Mouse (Mus musculus) midbrain, embryonic 14.5 days (tissue): ENCODE measurements around the gene Ncam1. TPM values are rescaled to one million over a fixed set of nuclear protein-coding genes. Genes with fewer than 3 reads are reported as not detected.

Experiments used
- ATAC-seq: fragments of 200-750 bp; cut with Nextera tagmentation; 2 replicates; pipeline ENCODE4 v1.8.0; 2017; ENCODE audit warnings: moderate number of reproducible peaks, moderate library complexity; ENCODE audit not compliant: low FRiP score, low TSS enrichment
- DNase-seq: peaks from one replicate; pipeline ENCODE4 v3.0.0-alpha.2; 2015
- H3K27ac ChIP-seq: fragments of 300-500 bp; sonication (generic); replicated peaks from 2 replicates; pipeline ENCODE4 v1.5.1; 2014; ENCODE audit warnings: mild to moderate bottlenecking, low read depth, low read length, moderate library complexity
- H3K27me3 ChIP-seq: fragments of 300-500 bp; sonication (generic); 2 replicates; pipeline ENCODE4 v1.6.1; 2014; ENCODE audit warnings: low read length, control low read depth, mixed read lengths; ENCODE audit not compliant: control insufficient read depth, insufficient read depth
- H3K36me3 ChIP-seq: fragments of 300-500 bp; sonication (generic); 2 replicates; pipeline ENCODE4 v1.6.1; 2014; ENCODE audit warnings: low read length, control low read depth; ENCODE audit not compliant: control insufficient read depth, insufficient read depth
- H3K4me1 ChIP-seq: fragments of 300-500 bp; sonication (generic); 2 replicates; pipeline ENCODE4 v1.6.1; 2014; ENCODE audit warnings: mild to moderate bottlenecking, antibody characterized with exemption, low read length, control low read depth; ENCODE audit not compliant: control insufficient read depth, insufficient read depth
- H3K4me2 ChIP-seq: fragments of 300-500 bp; sonication (generic); 2 replicates; pipeline ENCODE4 v1.6.1; 2014; ENCODE audit warnings: mild to moderate bottlenecking, low read length, moderate library complexity
- H3K4me3 ChIP-seq: fragments of 300-500 bp; sonication (generic); replicated peaks from 2 replicates; pipeline ENCODE4 v1.5.1; 2014; ENCODE audit warnings: low read depth, low read length
- H3K9ac ChIP-seq: fragments of 300-500 bp; sonication (generic); replicated peaks from 2 replicates; pipeline ENCODE4 v1.6.1; 2014; ENCODE audit warnings: mild to moderate bottlenecking, low read length, moderate library complexity
- H3K9me3 ChIP-seq: fragments of 300-500 bp; sonication (generic); 2 replicates; pipeline ENCODE4 v1.6.1; 2016; ENCODE audit warnings: low read length, control low read depth, mixed read lengths; ENCODE audit not compliant: control insufficient read depth
- WGBS: fragments of 180-500 bp; shearing (Covaris S2); extraction: QIAGEN DNeasy Blood & Tissue Kit; methylation state at CpG from one replicate; pipeline ENCODE4 v1.1.7; 2014; 5-methylcytosine and 5-hydroxymethylcytosine counted together
- polyA plus RNA-seq: library from polyadenylated mRNA; unstranded; fragments of >200 nt; fragmentation: Nextera tagmentation; extraction: Ambion mirVana; gene quantifications from 2 replicates; pipeline ENCODE4 v1.2.1, GENCODE M21; 2014

The Ncam1 gene
- polyA plus RNA-seq, 1 experiment from 2014 or later: 389 TPM

DNA sequence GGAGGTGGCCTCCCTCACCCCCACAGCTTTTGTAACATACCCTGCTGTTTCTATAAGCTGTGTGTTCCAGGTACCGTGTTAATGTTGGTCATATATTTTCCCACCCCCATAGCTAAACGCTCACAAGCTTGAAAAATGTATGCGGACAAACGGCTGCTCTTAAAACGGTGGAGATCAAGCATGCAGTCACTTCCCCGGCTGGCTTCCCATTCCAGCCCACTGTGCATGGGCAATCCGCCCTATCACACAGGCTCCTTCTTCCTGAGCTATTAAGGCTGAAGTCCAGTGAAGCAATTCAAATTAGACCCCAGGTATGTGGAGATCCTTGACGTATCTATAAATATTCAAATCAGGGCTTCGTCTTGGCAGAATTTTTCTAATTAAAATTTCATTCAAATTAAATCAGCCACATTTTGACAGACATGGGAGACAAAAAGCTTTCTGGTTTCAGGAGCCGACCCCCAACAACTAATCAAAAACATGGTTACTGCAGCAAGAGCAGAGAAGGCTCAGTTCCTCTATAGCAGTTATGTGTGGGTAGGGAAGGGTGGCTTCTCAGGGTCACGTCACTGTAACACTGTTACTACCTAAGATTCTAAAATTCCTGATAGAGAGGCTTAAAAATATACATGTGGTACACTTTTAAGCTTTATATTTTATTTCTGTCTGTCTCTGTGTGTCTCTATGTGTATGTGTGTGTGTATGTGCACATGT lies 202.9 kb downstream of the Ncam1 start:
- H3K9me3 ChIP-seq: no peaks in the 10 kb centered on the region
- peak overlapping the region; percentile 85 for H3K27ac ChIP-seq
- ATAC-seq: no peak; the same call in 1 of the 2 replicates
- DNase-seq: peak; percentile 60
- H3K4me2 ChIP-seq: peak overlapping the region; percentile 29
- H3K36me3 ChIP-seq: no peaks in the 10 kb centered on the region
- peaks cover 63% of the 10 kb centered on the region for H3K4me1 ChIP-seq
- peak overlapping the region; percentile 34 for H3K9ac ChIP-seq
- H3K4me3 ChIP-seq: no peak overlapping the region
- WGBS: 25% methylated on average over 11 of the region's 11 CpGs
- H3K27me3 ChIP-seq: no peaks in the 10 kb centered on the region

DNA sequence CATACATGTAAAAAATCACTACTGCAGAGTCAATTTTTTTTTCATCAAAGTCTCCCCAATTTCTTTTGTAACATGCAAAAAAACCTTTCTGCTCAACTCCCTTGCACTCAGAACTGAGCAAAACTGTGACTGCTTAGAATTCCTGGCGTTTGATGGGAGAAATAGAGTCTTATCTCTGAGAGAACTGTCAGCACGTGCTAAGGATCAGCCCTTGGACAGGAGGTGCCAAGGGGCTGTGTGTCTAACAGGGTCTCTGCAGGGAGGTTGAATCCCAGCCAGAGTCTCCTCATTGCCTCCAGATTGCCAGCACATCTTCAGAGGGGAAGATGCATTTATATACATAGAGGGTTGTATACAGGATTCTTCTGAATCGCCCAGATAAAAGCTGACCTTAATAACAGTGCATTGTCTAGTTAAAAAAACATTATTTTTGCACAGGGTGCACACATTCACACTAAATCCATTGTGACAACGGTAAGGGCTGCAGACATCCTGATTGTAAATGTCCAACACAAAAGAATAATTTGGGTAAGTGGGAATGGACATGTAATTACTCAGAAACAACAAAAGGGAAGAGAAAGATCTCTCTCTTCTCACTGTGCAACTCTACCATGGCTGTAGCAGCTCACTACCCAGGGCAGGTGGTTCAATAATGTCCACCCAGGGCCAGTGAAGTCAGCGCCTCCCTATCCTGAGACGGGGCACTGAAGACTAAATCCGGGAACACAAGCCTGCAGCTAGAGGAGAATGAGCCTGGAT lies 203.7 kb downstream of the Ncam1 start:
- peak overlapping the region; percentile 85 for H3K27ac ChIP-seq
- ATAC-seq (no peak), DNase-seq (peak; percentile 51)
- H3K27me3 ChIP-seq: no peaks in the 10 kb centered on the region
- H3K4me3 ChIP-seq: no peak overlapping the region
- 14% methylated on average over 7 of the region's 7 CpGs for WGBS
- H3K4me1 ChIP-seq: peaks cover 70% of the 10 kb centered on the region
- peak overlapping the region; percentile 34 for H3K9ac ChIP-seq
- no peaks in the 10 kb centered on the region for H3K9me3 ChIP-seq
- peak overlapping the region; percentile 29 for H3K4me2 ChIP-seq
- no peaks in the 10 kb centered on the region for H3K36me3 ChIP-seq

DNA sequence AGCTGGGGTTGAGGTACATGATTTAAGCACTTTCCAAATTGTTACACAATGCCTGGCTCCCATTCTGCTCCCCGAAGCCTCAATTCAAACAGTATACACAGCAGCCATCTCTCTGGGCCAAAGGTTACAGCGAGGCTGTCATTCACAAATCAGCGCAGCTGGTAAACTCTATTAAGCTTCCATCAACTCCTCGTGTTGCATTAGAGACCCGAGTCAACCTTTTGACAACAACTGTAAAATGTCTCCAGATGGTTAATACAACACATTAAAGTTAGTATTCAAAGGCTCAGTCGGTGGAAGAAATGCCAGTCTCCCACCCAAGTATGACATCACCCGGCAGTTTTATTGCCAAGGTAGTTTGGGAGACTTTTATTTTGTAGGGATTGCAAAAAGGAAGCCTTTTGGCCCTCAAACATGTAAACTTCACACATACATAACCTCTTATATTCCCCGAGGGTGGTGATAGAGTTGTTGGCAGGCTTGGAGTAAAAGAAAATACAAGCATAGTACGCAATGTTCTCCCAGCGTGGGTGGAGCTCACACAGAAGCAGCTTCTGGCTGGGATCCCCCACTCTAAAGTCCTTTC lies 204.7 kb downstream of the Ncam1 start:
- no peak overlapping the region for H3K4me2 ChIP-seq
- H3K4me3 ChIP-seq: no peak overlapping the region
- no peaks in the 10 kb centered on the region for H3K9me3 ChIP-seq
- H3K9ac ChIP-seq: no peak overlapping the region
- 56% methylated on average over 10 of the region's 10 CpGs for WGBS
- ATAC-seq (no peak), DNase-seq (peak; percentile 38)
- peak overlapping the region; percentile 85 for H3K27ac ChIP-seq
- no peaks in the 10 kb centered on the region for H3K27me3 ChIP-seq
- peaks cover 80% of the 10 kb centered on the region for H3K4me1 ChIP-seq
- no peaks in the 10 kb centered on the region for H3K36me3 ChIP-seq

DNA sequence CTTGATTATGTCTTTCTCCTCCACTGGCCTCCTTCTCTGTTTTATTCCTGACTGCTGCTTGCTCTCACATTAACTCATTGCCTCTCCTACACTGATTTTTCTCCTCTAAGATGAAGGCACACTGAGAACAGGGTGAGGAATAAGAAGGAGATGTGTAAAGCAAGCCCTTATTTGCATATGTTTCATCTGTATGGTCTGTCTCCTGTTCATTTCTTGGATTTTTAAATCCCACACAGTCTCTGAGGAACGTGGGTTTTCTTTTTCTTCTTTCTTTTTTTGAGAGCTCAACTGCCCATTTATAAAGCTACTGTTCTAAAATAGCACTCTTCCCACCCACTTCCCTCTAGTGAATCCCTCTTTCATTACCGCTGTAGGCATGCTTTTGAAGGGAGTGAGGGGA lies 206.7 kb downstream of the Ncam1 start:
- H3K27ac ChIP-seq: peak overlapping the region; percentile 55
- no peak overlapping the region for H3K4me2 ChIP-seq
- peaks cover 79% of the 10 kb centered on the region for H3K4me1 ChIP-seq
- H3K9me3 ChIP-seq: no peaks in the 10 kb centered on the region
- ATAC-seq: no peak
- no peaks in the 10 kb centered on the region for H3K36me3 ChIP-seq
- H3K27me3 ChIP-seq: no peaks in the 10 kb centered on the region
- H3K4me3 ChIP-seq: no peak overlapping the region
- WGBS: 41% methylated on average over 2 of the region's 2 CpGs
- no peak for DNase-seq
- H3K9ac ChIP-seq: no peak overlapping the region

DNA sequence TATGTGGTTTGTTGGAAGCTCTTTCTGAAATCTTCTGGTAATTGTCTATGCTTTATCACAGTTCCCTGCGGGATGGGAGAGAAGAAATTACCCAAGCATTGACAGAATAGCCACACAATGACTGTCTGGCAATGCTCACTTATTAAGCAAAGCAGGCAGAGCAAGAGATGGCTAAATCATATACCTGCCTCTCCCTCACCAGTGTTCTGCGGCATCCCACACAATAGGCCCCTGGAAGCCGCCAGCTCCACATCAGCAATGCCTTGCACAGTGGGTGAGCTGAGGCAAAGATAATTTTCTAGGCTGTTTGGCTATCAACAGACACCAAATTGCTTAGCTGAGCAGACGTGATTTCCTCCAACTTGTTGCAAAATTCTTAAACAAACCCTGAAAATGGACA lies 208.5 kb downstream of the Ncam1 start:
- DNase-seq (peak; percentile 38), ATAC-seq (no peak)
- Histone ChIP-seq H3K4me3 (no peak overlapping the region), H3K9me3 (no peaks in the 10 kb centered on the region), H3K9ac (no peak overlapping the region), H3K36me3 (no peaks in the 10 kb centered on the region), H3K27ac (peak overlapping the region; percentile 58), H3K4me1 (peaks cover 63% of the 10 kb centered on the region), H3K27me3 (no peaks in the 10 kb centered on the region), H3K4me2 (no peak overlapping the region)
- WGBS: 38% methylated on average over 4 of the region's 4 CpGs

DNA sequence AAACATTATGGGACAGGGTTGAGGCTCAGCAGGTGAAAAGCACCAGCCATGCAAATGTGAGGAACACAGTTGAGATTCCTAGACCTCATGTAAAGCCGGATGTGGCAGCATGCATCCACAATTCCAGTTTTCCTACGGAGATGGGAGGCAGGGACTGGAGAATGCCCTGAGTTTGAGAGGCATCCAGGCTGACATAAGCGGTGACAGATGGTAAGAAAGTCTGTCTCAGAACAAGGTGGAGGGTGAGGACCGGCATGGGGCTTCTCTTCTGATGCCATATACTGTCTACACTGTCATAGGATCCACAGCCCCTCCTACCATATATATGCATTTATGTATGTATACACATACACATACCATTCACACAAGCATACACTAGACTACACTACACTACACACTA lies 221.6 kb downstream of the Ncam1 start:
- Histone ChIP-seq H3K9me3 (no peaks in the 10 kb centered on the region), H3K4me1 (peaks cover 22% of the 10 kb centered on the region), H3K4me2 (no peak overlapping the region), H3K9ac (no peak overlapping the region), H3K36me3 (no peaks in the 10 kb centered on the region; the same call in 1 of the 2 replicates), H3K27ac (no peak overlapping the region), H3K27me3 (no peaks in the 10 kb centered on the region), H3K4me3 (no peak overlapping the region)
- DNase-seq: no peak
- WGBS: 88% methylated on average over 4 of the region's 4 CpGs
- no peak for ATAC-seq

DNA sequence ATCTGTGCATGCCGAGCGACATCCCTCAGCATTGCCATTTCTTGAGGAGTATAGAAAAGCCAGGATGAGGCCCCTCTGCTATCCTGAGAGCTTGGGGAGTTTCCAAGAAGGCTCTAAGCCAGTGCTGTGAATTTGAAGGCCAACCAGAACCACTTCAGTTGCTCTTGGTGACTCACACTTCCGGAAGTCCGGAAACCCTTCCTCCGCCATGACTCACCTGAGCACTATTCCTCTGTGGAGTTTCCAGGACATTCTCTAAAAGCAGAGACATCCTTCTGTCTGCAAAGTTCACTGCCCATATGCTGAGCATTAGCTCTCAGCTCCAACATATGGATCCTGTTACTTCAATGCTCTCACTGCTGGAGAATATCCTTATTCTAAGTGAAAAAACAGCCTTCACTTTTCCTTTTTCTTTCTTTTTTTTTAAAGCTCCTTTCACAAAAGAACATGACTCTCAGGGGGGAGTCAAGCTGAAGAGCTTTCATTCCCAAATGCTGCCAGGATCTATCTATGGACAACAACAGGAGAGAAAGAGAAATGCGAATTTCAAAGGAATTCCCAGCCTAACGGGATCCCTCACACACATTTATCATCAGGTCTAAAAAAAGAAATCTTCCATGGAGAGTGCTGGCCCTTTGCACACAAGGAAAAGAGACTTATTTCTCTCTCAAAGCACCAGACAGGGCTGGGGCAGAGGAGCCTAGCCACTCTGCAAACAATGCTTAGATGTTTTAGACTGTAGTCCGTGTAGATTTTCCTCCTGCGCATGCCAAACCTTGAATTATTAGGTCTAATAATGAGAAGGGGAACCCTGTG lies 226.8 kb downstream of the Ncam1 start:
- H3K9ac ChIP-seq: no peak overlapping the region
- ATAC-seq: no peak

More for the DNA sequence above, 226.8 kb downstream of the Ncam1 start:
- Histone ChIP-seq H3K36me3 (peaks cover 23% of the 10 kb centered on the region), H3K4me3 (no peak overlapping the region), H3K27ac (peak overlapping the region; percentile 95), H3K27me3 (no peaks in the 10 kb centered on the region), H3K4me1 (peaks cover 47% of the 10 kb centered on the region), H3K9me3 (no peaks in the 10 kb centered on the region), H3K4me2 (peak overlapping the region; percentile 42; the same call in 1 of the 2 replicates)
- DNase-seq: peak; percentile 24
- WGBS: 59% methylated on average over 9 of the region's 9 CpGs
